Mouse (Mus musculus) liver, embryonic 16.5 days (tissue): ENCODE data around the gene Large2. TPM values are rescaled to one million over a fixed set of nuclear protein-coding genes. Genes with fewer than 3 reads are reported as not detected.

Experiments used
- ATAC-seq: fragments of 200-750 bp; cut with Nextera tagmentation; 2 replicates; pipeline ENCODE4 v1.8.0; 2017; ENCODE audit warnings: low read depth, mild to moderate bottlenecking, moderate number of reproducible peaks, moderate library complexity
- H3K27ac ChIP-seq: fragments of 300-500 bp; sonication (generic); 2 replicates; pipeline ENCODE4 v1.5.1; 2014; ENCODE audit warnings: mild to moderate bottlenecking, low read length
- H3K27me3 ChIP-seq: fragments of 300-500 bp; sonication (generic); 2 replicates; pipeline ENCODE4 v1.6.1; 2014; ENCODE audit warnings: low read depth, low read length, mixed read lengths; ENCODE audit not compliant: control insufficient read depth, insufficient read depth
- H3K36me3 ChIP-seq: fragments of 300-500 bp; sonication (generic); 2 replicates; pipeline ENCODE4 v1.6.1; 2014; ENCODE audit warnings: mild to moderate bottlenecking; ENCODE audit not compliant: control insufficient read depth, insufficient read depth
- H3K4me1 ChIP-seq: fragments of 300-500 bp; sonication (generic); 2 replicates; pipeline ENCODE4 v1.6.1; 2014; ENCODE audit warnings: low read depth, low read length, mixed read lengths; ENCODE audit not compliant: control insufficient read depth
- H3K4me2 ChIP-seq: fragments of 300-500 bp; sonication (generic); 2 replicates; pipeline ENCODE4 v1.6.1; 2014; ENCODE audit warnings: low read depth, low read length, mixed read lengths
- H3K4me3 ChIP-seq: fragments of 300-500 bp; sonication (generic); 2 replicates; pipeline ENCODE4 v1.5.1; 2014; ENCODE audit warnings: low read depth, mild to moderate bottlenecking, low read length
- H3K9ac ChIP-seq: fragments of 300-500 bp; sonication (generic); 2 replicates; pipeline ENCODE4 v1.6.1; 2014; ENCODE audit warnings: low read depth, low read length
- H3K9me3 ChIP-seq: fragments of 300-500 bp; sonication (generic); replicated peaks from 2 replicates; pipeline ENCODE4 v1.6.1; 2016; ENCODE audit warnings: low read length; ENCODE audit not compliant: control insufficient read depth
- WGBS: fragments of 180-500 bp; shearing (Covaris S2); extraction: QIAGEN DNeasy Blood & Tissue Kit; methylation state at CpG from one replicate; pipeline ENCODE4 v1.1.7; 2014; ENCODE audit not compliant: insufficient replicate concordance; 5-methylcytosine and 5-hydroxymethylcytosine counted together
- polyA plus RNA-seq: library from polyadenylated mRNA; unstranded; fragments of >200 nt; fragmentation: Nextera tagmentation; extraction: Ambion mirVana; gene quantifications from 2 replicates; pipeline ENCODE4 v1.2.1, GENCODE M21; 2015

The Large2 gene
- polyA plus RNA-seq, 1 experiment from 2014 or later = 3.5 TPM

GRCm38 (mm10) chr2:92354224-92354623 is 20.4 kb downstream of the Large2 start:
- Histone ChIP-seq H3K9ac (no peak overlapping the region), H3K36me3 (no peaks in the 10 kb centered on the region), H3K9me3 (no peaks in the 10 kb centered on the region), H3K27ac (no peak overlapping the region), H3K4me2 (no peak overlapping the region), H3K4me3 (no peak overlapping the region), H3K4me1 (no peaks in the 10 kb centered on the region; the same call in 1 of the 2 replicates), H3K27me3 (no peaks in the 10 kb centered on the region)
- 51% methylated on average over 6 of the region's 6 CpGs for WGBS
- ATAC-seq = no peak

GRCm38 (mm10) chr2:92353402-92353801 is 21.3 kb downstream of the Large2 start:
- 66% methylated on average over 5 of the region's 5 CpGs for WGBS
- no peak for ATAC-seq

GRCm38 (mm10) chr2:92350686-92351085 is 24.0 kb downstream of the Large2 start:
- H3K4me1 ChIP-seq = no peaks in the 10 kb centered on the region; the same call in 1 of the 2 replicates
- H3K4me3 ChIP-seq = no peak overlapping the region
- H3K4me2 ChIP-seq = no peak overlapping the region
- WGBS = 47% methylated on average over 5 of the region's 5 CpGs
- no peaks in the 10 kb centered on the region for H3K27me3 ChIP-seq
- H3K9ac ChIP-seq = no peak overlapping the region
- no peaks in the 10 kb centered on the region for H3K9me3 ChIP-seq
- peak; percentile 63 for ATAC-seq
- no peaks in the 10 kb centered on the region for H3K36me3 ChIP-seq
- H3K27ac ChIP-seq = peak overlapping the region; percentile 49; the same call in 1 of the 2 replicates

More at GRCm38 (mm10) chr2:92353402-92353801, 21.3 kb downstream of the Large2 start:
- Histone ChIP-seq H3K4me1 (no peaks in the 10 kb centered on the region; the same call in 1 of the 2 replicates), H3K36me3 (no peaks in the 10 kb centered on the region), H3K27me3 (no peaks in the 10 kb centered on the region), H3K4me3 (no peak overlapping the region), H3K9me3 (no peaks in the 10 kb centered on the region), H3K9ac (no peak overlapping the region), H3K27ac (no peak overlapping the region), H3K4me2 (no peak overlapping the region)

GRCm38 (mm10) chr2:92349589-92350425 is 24.9 kb downstream of the Large2 start:
- 53% methylated on average over 6 of the region's 6 CpGs for WGBS
- no peaks in the 10 kb centered on the region; the same call in 1 of the 2 replicates for H3K4me1 ChIP-seq
- H3K27ac ChIP-seq = no peak overlapping the region
- H3K9ac ChIP-seq = no peak overlapping the region
- H3K4me3 ChIP-seq = no peak overlapping the region
- no peak overlapping the region for H3K4me2 ChIP-seq
- H3K27me3 ChIP-seq = no peaks in the 10 kb centered on the region
- peak; percentile 55 for ATAC-seq
- H3K36me3 ChIP-seq = no peaks in the 10 kb centered on the region; the same call in 1 of the 2 replicates
- no peaks in the 10 kb centered on the region for H3K9me3 ChIP-seq

- Histone ChIP-seq H3K27ac (no peak overlapping the region), H3K9me3 (no peaks in the 10 kb centered on the region), H3K4me3 (no peak overlapping the region), H3K27me3 (no peaks in the 10 kb centered on the region), H3K9ac (no peak overlapping the region), H3K4me1 (no peaks in the 10 kb centered on the region; the same call in 1 of the 2 replicates), H3K36me3 (no peaks in the 10 kb centered on the region; the same call in 1 of the 2 replicates), H3K4me2 (no peak overlapping the region)
- ATAC-seq = peak; percentile 63
- 48% methylated on average over 2 of the region's 2 CpGs for WGBS
These were observed 27.5 kb downstream of the Large2 start for GRCm38 (mm10) chr2:92347191-92347590.

GRCm38 (mm10) chr2:92342418-92342817 is 32.3 kb downstream of the Large2 start:
- Histone ChIP-seq H3K27ac (no peak overlapping the region), H3K9me3 (no peaks in the 10 kb centered on the region), H3K27me3 (no peaks in the 10 kb centered on the region), H3K4me2 (no peak overlapping the region), H3K4me1 (no peaks in the 10 kb centered on the region), H3K4me3 (no peak overlapping the region), H3K9ac (no peak overlapping the region), H3K36me3 (no peaks in the 10 kb centered on the region; the same call in 1 of the 2 replicates)
- no peak for ATAC-seq

GRCm38 (mm10) chr2:92331871-92332270 is 42.8 kb downstream of the Large2 start:
- no peak for ATAC-seq
- no peak overlapping the region for H3K9ac ChIP-seq
- H3K4me2 ChIP-seq = no peak overlapping the region
- no peak overlapping the region for H3K4me3 ChIP-seq
- H3K27me3 ChIP-seq = no peaks in the 10 kb centered on the region
- H3K27ac ChIP-seq = no peak overlapping the region
- WGBS = 82% methylated on average over 2 of the region's 2 CpGs
- H3K4me1 ChIP-seq = no peaks in the 10 kb centered on the region; the same call in 1 of the 2 replicates
- no peaks in the 10 kb centered on the region for H3K9me3 ChIP-seq
- 0 out of 2 replicates have a peak, but pooled peaks cover 2% of the 10 kb centered on the region for H3K36me3 ChIP-seq

- H3K36me3 ChIP-seq = 0 out of 2 replicates have a peak, but pooled peaks cover 2% of the 10 kb centered on the region
- no peak overlapping the region for H3K4me2 ChIP-seq
- H3K9me3 ChIP-seq = no peaks in the 10 kb centered on the region
- H3K4me1 ChIP-seq = no peaks in the 10 kb centered on the region; the same call in 1 of the 2 replicates
- 75% methylated on average over 2 of the region's 2 CpGs for WGBS
- H3K9ac ChIP-seq = no peak overlapping the region
- H3K27ac ChIP-seq = no peak overlapping the region
- H3K27me3 ChIP-seq = no peaks in the 10 kb centered on the region
- H3K4me3 ChIP-seq = no peak overlapping the region
- ATAC-seq = no peak
These were observed 43.3 kb downstream of the Large2 start for GRCm38 (mm10) chr2:92331410-92331809.

GRCm38 (mm10) chr2:92330840-92331239 is 43.8 kb downstream of the Large2 start:
- H3K9me3 ChIP-seq = no peaks in the 10 kb centered on the region
- no peak overlapping the region for H3K4me3 ChIP-seq
- H3K4me1 ChIP-seq = no peaks in the 10 kb centered on the region; the same call in 1 of the 2 replicates
- WGBS = 34% methylated on average over 2 of the region's 2 CpGs
- H3K27me3 ChIP-seq = no peaks in the 10 kb centered on the region
- no peak for ATAC-seq
- no peak overlapping the region for H3K4me2 ChIP-seq
- H3K36me3 ChIP-seq = 0 out of 2 replicates have a peak, but pooled peaks cover 2% of the 10 kb centered on the region
- no peak overlapping the region for H3K27ac ChIP-seq
- no peak overlapping the region for H3K9ac ChIP-seq
